Mouse (Mus musculus) spleen, postnatal 10 days (tissue): ENCODE results near the gene Pqlc3.

Experiments
- DNase-seq, 2 experiments: peaks; one replicate each; pipeline ENCODE4 v3.0.0; 2021 to 2022; ENCODE audit warnings: low spot score in 2 of 2

The Pqlc3 gene

GRCm38 (mm10) chr12:17009466-17009865, 9.3 kb upstream of the Pqlc3 start:
- DNase-seq, result no peak

DNA sequence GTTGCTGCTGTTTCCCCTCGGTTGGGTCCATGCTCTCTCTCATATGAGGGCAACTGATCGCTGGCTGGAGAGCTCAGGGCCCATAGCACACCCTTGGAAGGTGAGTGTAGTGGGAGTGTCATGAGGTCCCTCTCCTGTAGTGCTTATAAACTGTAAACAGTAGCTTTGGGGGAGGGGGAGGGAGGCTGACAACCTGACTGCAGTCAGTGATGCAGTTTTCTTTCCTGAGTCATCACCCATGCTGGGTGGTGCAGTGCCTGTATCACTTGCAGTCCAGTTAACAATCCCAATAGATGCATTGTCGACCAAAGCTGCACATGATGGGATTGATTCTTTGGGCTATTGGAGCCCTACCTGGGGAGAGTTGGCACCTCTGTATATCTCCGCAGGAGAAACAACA, 1.0 kb upstream of the Pqlc3 start:
- DNase-seq, result peak in 1 of 2 experiments; percentile 18

DNA sequence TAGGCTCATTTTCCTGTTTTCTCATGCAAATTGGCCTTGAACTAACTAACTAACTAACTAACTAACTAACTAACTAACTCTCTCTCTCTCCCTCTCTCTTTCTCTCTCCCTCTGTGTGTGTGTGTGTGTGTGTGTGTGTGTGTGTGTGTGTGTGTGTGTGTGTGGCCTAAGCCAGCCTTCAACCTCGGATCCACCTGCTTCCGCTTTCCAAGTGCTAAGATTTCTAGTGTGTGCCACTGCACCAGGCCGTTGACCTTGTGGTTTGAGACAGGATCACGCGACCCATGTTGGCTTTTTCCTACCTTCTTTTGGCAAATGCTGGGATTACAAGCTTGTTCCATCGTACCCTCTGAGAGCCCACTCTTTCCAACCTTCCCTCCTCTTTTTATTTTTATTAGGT, 420 bp upstream of the Pqlc3 start:
- peak in 1 of 2 experiments; percentile 41 for DNase-seq

- DNase-seq, result peak in 1 of 2 experiments; percentile 39
Measured at GRCm38 (mm10) chr12:16999146-16999545, 1.1 kb downstream of the Pqlc3 start.

- DNase-seq, result peak in 1 of 2 experiments; percentile 44
Measured at GRCm38 (mm10) chr12:16996886-16997462, 3.2 kb downstream of the Pqlc3 start.

GRCm38 (mm10) chr12:16996281-16996680, 3.9 kb downstream of the Pqlc3 start:
- DNase-seq, result no peak

DNA sequence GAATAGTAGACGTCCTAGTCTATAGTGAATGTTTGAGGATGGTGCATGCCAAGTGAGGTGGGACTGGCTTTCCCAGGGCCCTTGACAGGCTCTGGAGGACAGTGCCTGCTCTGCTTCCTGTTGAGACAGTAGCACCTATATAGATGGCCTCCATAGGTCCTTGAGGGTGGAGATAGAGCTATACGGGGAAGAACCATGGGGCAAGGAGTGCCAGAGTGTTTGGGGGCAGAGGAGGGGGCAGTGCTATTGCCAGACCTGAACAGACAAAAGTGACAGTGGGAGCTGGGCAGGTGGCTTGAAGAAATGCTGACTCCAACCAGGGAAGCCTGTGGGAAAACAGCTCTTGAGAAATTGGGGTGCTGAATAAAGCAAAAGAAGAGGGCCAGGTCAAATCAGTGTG, 5.9 kb downstream of the Pqlc3 start:
- DNase-seq, result no peak

DNA sequence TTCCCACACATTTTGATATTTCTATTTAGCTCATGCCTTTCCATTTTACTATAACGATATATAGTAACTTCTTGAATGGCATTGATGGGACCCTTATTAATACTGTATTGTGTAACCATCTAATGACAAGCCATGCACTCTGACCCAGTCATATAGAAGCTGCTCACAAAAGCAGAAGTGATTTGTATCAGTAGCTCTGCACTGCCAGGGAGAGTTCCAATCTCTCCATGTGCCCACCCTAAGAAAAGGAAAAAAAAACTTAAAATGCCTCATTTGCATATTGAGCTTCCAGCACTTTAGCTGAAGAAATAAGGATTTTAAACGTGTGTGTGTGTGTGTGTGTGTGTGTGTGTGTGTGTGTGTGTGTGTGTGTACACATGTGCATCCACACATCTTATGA, 7.9 kb downstream of the Pqlc3 start:
- DNase-seq, result no peak

- no peak for DNase-seq
Measured at GRCm38 (mm10) chr12:16991376-16991775, 8.8 kb downstream of the Pqlc3 start.

DNA sequence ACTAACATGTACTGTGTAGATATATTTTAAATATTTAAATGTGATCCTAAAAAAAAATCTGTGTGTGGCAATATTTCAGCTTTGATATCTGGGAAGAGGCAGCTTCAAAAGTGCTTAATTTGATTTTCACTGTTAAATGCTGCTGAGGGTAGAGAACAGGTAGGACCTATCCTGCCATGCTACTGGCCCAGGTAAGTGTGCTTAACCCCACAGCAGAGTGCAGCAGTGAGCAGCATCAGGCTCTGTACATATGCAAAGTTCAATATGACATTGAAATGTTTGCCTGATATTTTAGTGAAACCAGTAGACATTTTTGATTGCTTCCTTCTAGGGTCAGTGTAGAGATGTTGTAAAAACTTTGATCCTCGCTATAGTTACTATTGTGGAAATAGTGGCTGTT, 14.4 kb downstream of the Pqlc3 start:
- DNase-seq, result no peak

GRCm38 (mm10) chr12:16977120-16977519, 23.1 kb downstream of the Pqlc3 start:
- no peak for DNase-seq

DNA sequence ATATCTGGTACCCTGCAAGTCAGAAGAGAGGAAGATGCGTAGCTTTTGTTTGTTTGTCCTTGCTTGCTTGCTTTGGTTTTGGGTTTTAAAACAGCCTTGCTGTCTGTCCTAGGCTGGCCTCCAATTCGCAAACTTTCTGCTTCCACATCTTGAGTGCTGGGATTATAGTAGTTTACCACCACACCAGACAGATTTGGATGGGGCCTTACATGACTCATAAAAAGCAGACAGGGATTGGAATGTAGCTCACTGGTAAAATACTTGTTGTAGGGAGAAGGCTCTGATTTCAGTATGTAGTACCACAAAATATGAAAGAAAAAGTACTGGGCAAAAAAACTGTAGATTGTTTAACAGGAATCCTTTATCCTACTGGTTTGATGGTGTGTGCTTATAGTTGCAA, 33.4 kb downstream of the Pqlc3 start:
- no peak for DNase-seq

DNA sequence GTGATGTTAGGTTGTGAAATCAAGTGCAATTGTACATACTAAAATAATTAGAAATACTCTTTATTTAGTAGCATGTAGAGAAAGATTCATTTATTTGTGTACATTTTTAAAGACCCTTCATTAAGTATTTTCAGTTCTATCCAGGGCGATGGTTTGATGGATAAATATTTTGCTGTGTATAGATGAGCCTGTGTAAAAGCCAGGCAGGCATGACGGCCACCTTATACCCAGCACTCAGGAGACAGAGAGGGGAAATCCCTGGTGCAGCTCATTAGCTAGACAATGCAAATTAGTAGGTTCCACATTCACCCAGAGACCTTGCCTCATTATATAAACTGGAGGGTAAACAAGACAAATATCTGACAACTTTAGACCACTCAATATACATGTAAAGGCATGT, 36.9 kb downstream of the Pqlc3 start:
- DNase-seq, result peak in 1 of 2 experiments; percentile 17

- peak in 1 of 2 experiments; percentile 42 for DNase-seq
Measured at GRCm38 (mm10) chr12:16958851-16959250, 41.4 kb downstream of the Pqlc3 start.

DNA sequence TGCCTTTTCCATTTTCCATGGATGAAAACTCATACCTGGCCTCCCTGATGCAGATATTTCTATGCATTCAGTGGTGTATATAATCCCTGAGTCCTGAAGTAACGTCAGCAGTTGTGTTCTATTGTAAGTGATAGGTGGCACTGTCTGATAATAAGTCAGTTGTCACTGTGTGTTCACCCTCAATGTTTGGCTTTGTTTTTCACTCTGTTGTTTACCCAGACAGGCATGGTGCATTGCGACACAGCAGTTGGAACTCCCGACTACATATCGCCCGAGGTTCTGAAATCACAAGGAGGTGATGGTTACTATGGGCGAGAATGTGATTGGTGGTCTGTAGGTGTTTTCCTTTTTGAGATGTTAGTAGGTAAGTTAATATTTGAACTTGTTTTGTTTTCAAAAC, 52.0 kb downstream of the Pqlc3 start:
- DNase-seq, result no peak

- no peak for DNase-seq
Measured at GRCm38 (mm10) chr12:16941976-16942375, 58.2 kb downstream of the Pqlc3 start.
